In genomic region chr5:139658865-139659264, GRCm38 (mm10) we compare ENCODE assay signal across 11 mouse cellular contexts.
DNase-seq lines count a peak whose midpoint lies in the region; ATAC-seq lines count a peak whose summit lies in the region.
"Had no signal": no experiment of that assay in that cellular context is flagged by ENCODE, and none has a peak within 500 bp of the region (broad histone marks: within the 10 kb centered on the region; RNA-seq: fewer than 3 reads in every experiment).

No protein-coding gene starts in this region.

- H3K4me2 ChIP-seq in intestine, embryonic 14.5 days (ENCODE audit: low read length) = 0 out of 2 replicates have a peak overlapping the region, but pooled peaks have one; percentile 28
- H3K4me2 ChIP-seq in intestine, embryonic 16.5 days (ENCODE audit: low read depth, low read length) = no peak overlapping the region; the same call in 1 of the 2 replicates
- H3K4me2 ChIP-seq in neural tube, embryonic 12.5 days (replicated peaks) = peak overlapping the region; percentile 34
- H3K4me2 ChIP-seq in hindbrain, embryonic 15.5 days = peak overlapping the region; percentile 40
- H3K4me2 ChIP-seq in neural tube, embryonic 15.5 days = peak overlapping the region; percentile 46; the same call in 1 of the 2 replicates

- H3K9ac ChIP-seq in intestine, embryonic 14.5 days (ENCODE audit: low read length) = no peak overlapping the region
- no peak overlapping the region for H3K9ac ChIP-seq in intestine, embryonic 16.5 days (ENCODE audit: low read depth, low read length)
- no peak overlapping the region for H3K9ac ChIP-seq in neural tube, embryonic 12.5 days
- no peak overlapping the region for H3K9ac ChIP-seq in hindbrain, embryonic 15.5 days
- H3K9ac ChIP-seq in neural tube, embryonic 15.5 days (replicated peaks) = no peak overlapping the region

- WGBS in intestine, embryonic 14.5 days = 34% methylated on average over 7 of the region's 7 CpGs
- WGBS in intestine, embryonic 16.5 days = 37% methylated on average over 7 of the region's 7 CpGs
- WGBS in neural tube, embryonic 12.5 days = 27% methylated on average over 7 of the region's 7 CpGs
- WGBS in hindbrain, embryonic 15.5 days = 17% methylated on average over 7 of the region's 7 CpGs
- 21% methylated on average over 7 of the region's 7 CpGs for WGBS in neural tube, embryonic 15.5 days

- H3K27ac ChIP-seq in intestine, embryonic 14.5 days (ENCODE audit: low read depth) = no peak overlapping the region
- no peak overlapping the region for H3K27ac ChIP-seq in intestine, embryonic 16.5 days (ENCODE audit: low read length)
- H3K27ac ChIP-seq in neural tube, embryonic 12.5 days = no peak overlapping the region
- H3K27ac ChIP-seq in hindbrain, embryonic 15.5 days (replicated peaks) = no peak overlapping the region
- H3K27ac ChIP-seq in neural tube, embryonic 15.5 days (replicated peaks) = no peak overlapping the region

- H3K9me3 ChIP-seq in intestine, embryonic 14.5 days (ENCODE audit: control insufficient read depth, low read length) = no peaks in the 10 kb centered on the region
- H3K9me3 ChIP-seq in intestine, embryonic 16.5 days (ENCODE audit: control insufficient read depth, low read length) = no peaks in the 10 kb centered on the region
- H3K9me3 ChIP-seq in neural tube, embryonic 12.5 days = no peaks in the 10 kb centered on the region
- H3K9me3 ChIP-seq in hindbrain, embryonic 15.5 days = no peaks in the 10 kb centered on the region
- H3K9me3 ChIP-seq in neural tube, embryonic 15.5 days (replicated peaks) = no peaks in the 10 kb centered on the region

- H3K27me3 ChIP-seq in intestine, embryonic 14.5 days (replicated peaks; ENCODE audit: control insufficient read depth, insufficient read depth, low read length) = peaks cover 41% of the 10 kb centered on the region
- peaks cover 20% of the 10 kb centered on the region for H3K27me3 ChIP-seq in intestine, embryonic 16.5 days (replicated peaks; ENCODE audit: control insufficient read depth, insufficient read depth, low read length)
- peaks cover 40% of the 10 kb centered on the region for H3K27me3 ChIP-seq in neural tube, embryonic 12.5 days (replicated peaks)
- peaks cover 26% of the 10 kb centered on the region for H3K27me3 ChIP-seq in hindbrain, embryonic 15.5 days
- H3K27me3 ChIP-seq in neural tube, embryonic 15.5 days (replicated peaks) = peaks cover 30% of the 10 kb centered on the region

- H3K4me3 ChIP-seq in intestine, embryonic 14.5 days (ENCODE audit: low read depth, low read length) = no peak overlapping the region
- no peak overlapping the region for H3K4me3 ChIP-seq in intestine, embryonic 16.5 days (ENCODE audit: low read length)
- H3K4me3 ChIP-seq in neural tube, embryonic 12.5 days = no peak overlapping the region
- no peak overlapping the region for H3K4me3 ChIP-seq in hindbrain, embryonic 15.5 days
- H3K4me3 ChIP-seq in neural tube, embryonic 15.5 days (replicated peaks) = no peak overlapping the region

- H3K36me3 ChIP-seq in intestine, embryonic 14.5 days (ENCODE audit: control insufficient read depth, insufficient read depth, low read length) = no peaks in the 10 kb centered on the region
- H3K36me3 ChIP-seq in intestine, embryonic 16.5 days (ENCODE audit: control insufficient read depth, insufficient read depth, low read length) = no peaks in the 10 kb centered on the region
- no peaks in the 10 kb centered on the region for H3K36me3 ChIP-seq in neural tube, embryonic 12.5 days
- no peaks in the 10 kb centered on the region for H3K36me3 ChIP-seq in hindbrain, embryonic 15.5 days
- no peaks in the 10 kb centered on the region for H3K36me3 ChIP-seq in neural tube, embryonic 15.5 days

- H3K4me1 ChIP-seq in intestine, embryonic 14.5 days (replicated peaks; ENCODE audit: control insufficient read depth, insufficient read depth, low read length) = 0 out of 2 replicates have a peak, but pooled peaks cover 4% of the 10 kb centered on the region
- H3K4me1 ChIP-seq in intestine, embryonic 16.5 days (ENCODE audit: control insufficient read depth, insufficient read depth, low read length) = peaks cover 10% of the 10 kb centered on the region
- H3K4me1 ChIP-seq in neural tube, embryonic 12.5 days = peaks cover 19% of the 10 kb centered on the region
- H3K4me1 ChIP-seq in hindbrain, embryonic 15.5 days (replicated peaks) = peaks cover 13% of the 10 kb centered on the region
- peaks cover 8% of the 10 kb centered on the region for H3K4me1 ChIP-seq in neural tube, embryonic 15.5 days

- DNase-seq in intestine, embryonic 14.5 days (ENCODE audit: low spot score) = no peak
- no peak for DNase-seq in neural tube, embryonic 10.5 days (ENCODE audit: extremely low spot score, low spot score)
- no peak for DNase-seq in heart, adult 18-20 months
- no peak for DNase-seq in gastrocnemius, postnatal 10 days
- DNase-seq: gastrocnemius, postnatal 25 days; kidney, postnatal 25 days; thymus, adult 2 months had no signal

- ATAC-seq in intestine, embryonic 14.5 days (replicated peaks; ENCODE audit: low FRiP score, low TSS enrichment, low read depth) = no peak
- ATAC-seq in intestine, embryonic 16.5 days = no peak
- ATAC-seq in neural tube, embryonic 12.5 days (ENCODE audit: low FRiP score, low read depth) = peak; percentile 54
- 0 out of 2 replicates have a peak, but pooled peaks have one; percentile 27 for ATAC-seq in hindbrain, embryonic 15.5 days (ENCODE audit: low FRiP score, low read depth)
- no peak for ATAC-seq in neural tube, embryonic 15.5 days (ENCODE audit: low FRiP score)

Comparison
In these comparisons a context has a peak if more than half of its experiments do, and no peak if none do; other contexts are left out.
1. ATAC-seq: peak in neural tube, embryonic 12.5 days (single experiment) and hindbrain, embryonic 15.5 days (single experiment); none in intestine, embryonic 14.5 days (single experiment), intestine, embryonic 16.5 days (single experiment) and neural tube, embryonic 15.5 days (single experiment).